Mouse (Mus musculus) adrenal gland (tissue): ENCODE data around the gene Fndc3b.

Experiments used
- intact Hi-C: fragments of 180-260 bp; cut with DNase I; formaldehyde crosslinking; loops from one replicate; pipeline ENCODE4 v1.15.1; 2025

Gene Fndc3b

DNA sequence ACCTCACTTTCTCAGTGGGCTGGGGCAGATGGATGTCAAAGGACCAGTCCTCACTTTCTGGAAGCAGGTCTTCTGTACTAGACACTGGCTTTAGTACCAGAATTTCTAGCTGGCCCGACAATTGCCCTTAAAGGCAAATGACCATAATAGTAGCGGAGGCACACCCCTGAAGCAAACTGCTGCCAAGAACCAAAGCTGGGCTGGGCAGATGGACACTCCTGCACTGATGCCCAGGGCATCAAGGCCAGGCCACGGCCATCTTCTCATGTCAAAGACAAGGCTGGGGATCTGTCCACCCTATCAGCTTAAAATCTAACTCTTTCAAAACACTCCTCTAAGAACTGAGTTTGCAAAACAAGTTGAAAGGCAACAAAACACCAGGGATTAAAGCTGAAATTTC is 148.6 kb downstream of the Fndc3b start:
- intact Hi-C loops: loop anchor here (10.0 kb wide), 1 partner anchor 302 kb away; no protein-coding TSS in a partner anchor

DNA sequence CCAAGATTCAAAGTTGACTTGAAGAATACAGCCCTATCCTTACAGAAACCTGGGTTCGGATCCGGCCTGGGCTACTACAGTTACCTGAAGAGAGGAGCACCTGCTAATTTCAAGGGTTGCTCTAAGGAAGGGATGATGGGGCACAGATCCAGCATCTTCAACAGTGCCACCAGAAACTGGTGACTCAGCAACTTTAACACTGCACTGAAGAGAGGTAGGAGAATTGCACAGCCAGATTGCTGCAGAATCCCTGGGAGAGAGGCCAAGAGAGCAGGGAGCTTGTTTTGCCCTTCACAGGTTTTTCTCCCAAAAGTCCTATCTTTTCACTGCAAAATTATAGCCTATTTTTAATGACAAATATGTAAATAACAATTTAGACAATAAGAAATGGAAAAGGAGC is 149.2 kb downstream of the Fndc3b start:
- intact Hi-C loops: loop anchor here (10.0 kb wide), 1 partner anchor 303 kb away; no protein-coding TSS in a partner anchor

DNA sequence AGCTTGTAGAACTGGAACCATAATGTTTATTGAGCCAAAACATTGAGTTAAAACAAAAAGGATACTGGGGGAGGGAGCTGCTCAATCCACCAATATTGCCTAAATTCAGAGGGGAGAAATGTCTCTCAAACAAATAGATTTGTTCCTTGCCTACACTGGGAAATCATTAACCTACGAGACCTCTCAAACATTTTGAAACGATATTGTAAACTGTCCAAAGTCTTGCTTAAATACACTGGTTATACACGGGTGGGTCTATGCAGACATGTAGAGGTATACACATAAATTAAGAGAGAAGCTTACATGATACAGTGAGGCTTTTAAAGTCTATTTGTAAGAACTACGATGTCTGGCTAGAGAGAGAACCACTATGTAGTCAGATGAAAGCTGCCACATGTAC is 151.8 kb downstream of the Fndc3b start:
- intact Hi-C loops: no loop called here

DNA sequence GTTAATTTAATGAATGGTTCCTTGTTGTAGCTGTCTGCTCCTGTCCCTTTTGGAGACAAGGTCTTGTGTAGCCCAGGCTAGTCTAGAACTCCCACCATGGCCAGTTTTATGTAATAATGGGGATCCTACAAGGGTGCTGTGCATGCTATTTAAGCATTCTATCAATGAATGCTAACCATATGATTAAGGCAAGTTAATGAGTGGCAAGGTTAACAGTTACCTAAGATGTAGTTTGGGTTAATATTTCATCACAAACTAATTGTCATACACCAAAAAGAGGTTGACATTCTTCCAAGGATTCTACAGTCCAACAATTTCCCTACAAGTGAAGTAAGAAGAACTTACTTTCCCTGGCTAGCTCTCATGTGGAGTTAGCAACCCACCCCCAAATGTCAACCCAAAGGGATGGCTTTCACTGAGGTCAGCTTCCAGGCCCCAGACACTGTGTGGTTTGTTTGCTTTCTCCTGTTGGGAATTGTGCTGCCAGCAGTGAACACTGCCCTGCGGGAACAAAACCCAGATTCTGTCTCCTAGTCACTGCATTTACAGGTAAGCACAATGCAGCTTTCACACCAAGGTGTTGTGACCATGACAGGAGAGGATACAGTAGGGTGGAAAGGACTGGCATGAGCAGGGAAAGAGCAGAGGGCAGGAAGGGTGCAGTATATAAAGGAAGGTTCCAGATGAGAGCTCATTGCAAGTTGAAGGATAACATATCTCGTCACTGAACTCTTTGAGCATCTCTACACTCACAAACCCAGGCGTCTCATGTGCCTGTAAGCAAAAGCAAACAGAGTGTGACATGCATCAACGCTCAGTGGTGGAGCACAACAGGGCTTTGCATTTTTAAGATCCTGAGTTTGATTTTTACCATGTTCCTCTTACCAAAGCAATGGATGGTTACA is 153.8 kb downstream of the Fndc3b start:
- intact Hi-C loops: no loop called here

DNA sequence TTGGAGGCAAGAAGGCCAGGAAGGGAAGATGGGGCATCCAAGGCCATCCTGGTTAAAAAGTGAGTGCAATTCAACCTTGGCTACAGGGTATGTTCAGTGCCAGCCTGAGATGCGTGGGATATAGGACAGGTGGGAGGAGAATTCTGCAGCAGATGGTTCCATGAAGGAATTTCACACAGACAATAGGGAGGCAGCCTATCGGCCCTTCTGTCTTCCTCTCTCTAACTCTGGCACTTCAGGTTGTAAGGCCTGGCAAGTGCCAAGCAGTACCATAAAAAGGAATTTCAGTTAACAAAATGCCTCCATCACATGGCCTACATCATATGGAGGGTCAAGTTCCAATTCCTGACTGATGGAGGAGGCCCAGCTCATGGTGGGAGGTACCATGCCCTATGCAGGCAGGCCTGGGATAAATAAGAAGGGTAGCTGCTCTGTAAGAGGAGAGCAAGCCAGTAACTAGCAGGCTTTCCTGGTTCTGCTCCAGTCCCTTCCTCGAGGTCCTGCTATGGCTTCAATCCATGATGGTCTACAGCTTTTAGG is 155.6 kb downstream of the Fndc3b start:
- intact Hi-C loops: no loop called here

DNA sequence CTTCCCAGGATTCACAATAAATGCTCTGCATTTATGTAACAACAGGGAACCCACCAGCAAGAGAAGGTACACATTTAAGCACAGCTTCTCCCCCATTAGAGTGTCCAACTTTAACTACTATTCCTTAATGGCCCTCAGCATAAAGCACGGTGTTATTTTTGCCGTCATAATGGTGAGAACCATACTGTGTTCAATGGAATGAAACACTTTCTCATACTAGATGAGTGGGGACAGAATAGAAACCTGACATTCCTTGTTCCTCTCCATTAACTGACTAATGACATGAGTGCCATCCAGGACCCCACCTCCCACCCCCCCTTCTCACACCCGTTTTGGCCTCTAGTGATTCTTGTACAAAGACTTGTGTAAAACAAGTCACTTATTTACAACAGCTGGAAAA is 156.8 kb downstream of the Fndc3b start:
- intact Hi-C loops: loop anchor here (5.0 kb wide), 1 partner anchor 37 kb away; no protein-coding TSS in a partner anchor

DNA sequence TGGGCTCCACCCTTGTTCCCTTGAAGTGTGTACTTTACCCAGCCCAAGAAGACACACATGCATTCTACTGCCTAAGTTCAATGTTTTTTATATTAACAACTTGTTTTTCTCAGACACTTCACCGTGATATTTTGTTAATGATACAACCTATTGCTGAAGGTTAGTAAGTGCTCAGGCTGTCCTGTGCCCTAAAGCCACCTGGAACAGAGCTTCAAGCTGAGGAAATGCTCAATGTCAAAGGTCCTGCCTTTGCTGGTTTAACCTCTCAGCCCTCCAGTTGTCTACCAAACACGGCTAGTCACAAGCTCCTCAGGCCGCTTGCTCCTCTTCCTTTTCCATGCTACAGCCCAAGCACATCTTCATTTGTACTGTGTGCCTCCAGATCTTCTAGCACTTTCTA is 157.3 kb downstream of the Fndc3b start:
- intact Hi-C loops: loop anchor here (5.0 kb wide), 1 partner anchor 36 kb away; no protein-coding TSS in a partner anchor

DNA sequence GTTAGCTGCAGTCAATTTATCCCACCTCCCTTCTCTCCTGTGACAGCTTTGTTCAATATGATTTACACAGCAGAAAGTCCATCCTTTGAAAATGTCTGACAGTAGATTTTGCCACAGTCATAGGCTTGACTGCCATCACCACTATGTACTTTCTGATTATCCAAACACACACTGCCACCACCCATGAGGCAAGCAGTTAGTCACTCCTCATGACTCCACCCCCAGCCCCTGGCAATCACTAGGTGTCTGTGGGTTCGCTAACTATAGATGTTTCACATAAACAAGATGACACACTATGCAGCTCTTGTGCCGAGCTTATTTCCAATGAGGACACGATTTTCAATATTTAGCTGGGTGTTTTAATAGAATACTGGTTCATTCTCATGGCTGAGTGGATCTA is 160.1 kb downstream of the Fndc3b start:
- intact Hi-C loops: loop anchor here (5.0 kb wide), 1 partner anchor 34 kb away; no protein-coding TSS in a partner anchor

DNA sequence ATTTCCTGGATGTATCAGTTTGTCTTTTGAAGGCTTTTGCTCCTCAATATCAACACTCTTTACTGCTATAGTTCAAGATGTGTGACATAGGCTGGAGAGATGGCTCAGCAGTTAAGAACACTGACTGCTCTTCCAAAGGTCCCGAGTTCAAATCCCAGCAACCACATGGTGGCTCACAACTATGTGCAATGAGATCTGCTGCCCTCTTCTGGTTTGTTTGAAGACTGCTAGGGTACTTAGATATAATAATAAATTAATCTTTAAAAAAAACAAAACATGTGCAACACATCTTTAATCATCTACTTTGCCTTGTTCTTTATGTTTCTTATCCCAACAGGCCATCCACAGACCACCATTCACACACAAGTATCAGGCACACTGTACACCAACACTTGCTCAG is 160.7 kb downstream of the Fndc3b start:
- intact Hi-C loops: loop anchor here (5.0 kb wide), 1 partner anchor 33 kb away; no protein-coding TSS in a partner anchor

DNA sequence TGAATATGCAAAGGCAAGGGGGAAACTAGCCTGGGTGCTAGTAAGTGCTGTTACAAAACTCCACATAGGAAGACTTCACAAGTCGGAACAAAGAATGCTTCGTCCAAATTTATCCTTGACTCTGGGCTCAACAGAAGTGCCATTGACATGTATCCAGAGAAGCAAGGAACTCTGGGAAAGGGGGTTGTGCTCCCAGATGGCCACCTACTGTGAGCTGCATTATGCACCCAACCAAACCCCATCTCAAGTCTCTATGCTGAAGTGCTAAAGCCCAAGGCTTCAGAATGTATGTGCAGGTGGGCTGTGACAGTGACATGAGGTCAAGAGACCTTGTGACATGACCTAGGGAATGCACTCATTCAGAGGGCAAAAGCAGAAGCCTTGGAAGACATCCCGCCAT is 165.5 kb downstream of the Fndc3b start:
- intact Hi-C loops: no loop called here

DNA sequence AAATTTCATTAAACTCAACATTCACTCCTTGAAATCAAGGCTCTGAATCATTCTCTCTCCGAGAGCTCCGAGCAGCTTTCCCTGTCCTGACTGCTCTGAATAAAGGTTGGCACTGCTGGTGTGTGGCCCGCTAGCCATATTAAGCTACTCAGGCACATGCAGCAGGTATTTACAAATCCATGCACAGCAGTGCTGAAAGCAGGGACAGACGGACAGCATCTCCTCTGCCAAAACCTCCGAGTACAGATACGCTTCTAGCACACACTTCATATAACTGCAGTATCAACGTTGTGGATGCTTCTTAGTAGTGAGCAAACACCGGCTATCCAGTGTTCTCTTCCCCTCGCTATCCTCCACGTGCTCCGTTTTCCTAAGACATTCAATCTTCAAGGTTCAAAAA is 167.0 kb downstream of the Fndc3b start:
- intact Hi-C loops: no loop called here

DNA sequence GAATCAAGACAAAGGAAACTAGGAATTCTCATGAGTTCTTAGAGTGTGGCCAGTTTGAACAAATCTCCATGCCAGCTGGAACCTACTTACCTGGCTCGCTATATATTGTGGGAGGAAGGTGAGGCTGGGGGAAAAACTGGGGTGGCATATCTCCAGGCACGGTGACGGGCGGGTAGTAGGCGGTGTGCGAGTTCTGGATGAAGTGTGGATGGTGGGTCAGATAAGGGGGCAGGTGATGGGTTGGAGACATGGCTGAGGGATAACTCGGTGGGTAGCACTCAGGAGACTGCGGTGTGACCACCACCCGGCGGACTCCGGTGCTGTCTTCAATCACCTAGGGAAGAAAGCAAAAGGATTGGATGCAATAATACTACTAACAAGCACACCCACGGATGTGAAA is 169.3 kb downstream of the Fndc3b start:
- intact Hi-C loops: no loop called here

DNA sequence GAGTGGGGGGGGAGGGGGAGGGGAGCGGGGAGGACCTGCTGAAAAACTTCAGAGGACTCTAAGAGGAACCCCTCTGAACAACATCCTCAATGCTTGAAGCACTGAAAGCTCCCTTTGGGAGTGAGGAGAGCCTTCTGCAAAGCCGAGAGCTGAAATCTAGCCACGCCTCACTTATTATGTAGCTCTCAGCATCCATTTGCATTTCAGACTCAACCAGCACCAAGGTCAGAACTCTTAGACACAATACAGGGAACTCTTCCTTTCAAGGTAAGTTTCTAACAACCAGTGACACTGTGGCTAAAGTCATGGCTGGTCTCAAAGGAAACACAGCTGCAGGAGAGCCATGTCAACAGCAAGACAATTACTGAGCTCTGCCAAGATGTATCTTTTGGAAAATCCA is 169.9 kb downstream of the Fndc3b start:
- intact Hi-C loops: no loop called here

DNA sequence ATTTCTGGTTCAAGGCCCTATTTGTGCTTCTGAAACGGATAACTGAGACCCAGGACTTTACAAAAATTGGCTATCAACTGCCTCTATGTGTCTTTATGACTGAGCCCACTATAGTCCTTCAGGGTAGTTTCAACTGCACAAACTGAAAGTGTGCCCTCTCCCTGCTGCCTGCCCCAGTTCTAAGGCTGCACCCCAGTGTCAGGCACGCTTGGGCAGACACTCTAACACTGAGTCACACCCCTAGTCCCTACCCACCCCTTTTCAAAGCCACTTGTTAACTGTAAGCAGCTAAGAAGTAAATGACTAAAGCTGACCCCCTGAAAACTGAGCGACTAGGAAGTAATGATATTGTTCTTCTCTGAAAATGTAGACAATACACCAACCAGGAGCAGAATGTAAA is 176.9 kb downstream of the Fndc3b start:
- intact Hi-C loops: no loop called here

DNA sequence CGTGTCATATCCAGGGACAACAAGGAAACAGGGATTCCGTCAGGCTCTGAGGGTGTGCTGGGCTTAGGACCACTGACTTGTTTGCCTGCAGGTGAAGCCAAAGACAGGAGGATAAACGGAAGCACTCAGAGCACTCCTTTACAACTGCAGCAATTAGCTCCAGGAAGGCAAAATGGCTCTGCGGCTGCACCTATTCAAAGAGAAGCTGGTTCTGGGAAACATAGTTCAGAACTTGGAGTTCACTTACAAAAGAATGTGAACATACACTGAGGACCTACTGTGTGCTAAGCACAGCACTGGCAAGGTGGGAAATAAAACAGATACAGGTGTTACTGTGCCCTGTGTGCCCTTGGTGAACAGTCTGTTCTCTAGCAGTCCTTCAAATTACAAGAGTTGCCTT is 177.4 kb downstream of the Fndc3b start:
- intact Hi-C loops: no loop called here

DNA sequence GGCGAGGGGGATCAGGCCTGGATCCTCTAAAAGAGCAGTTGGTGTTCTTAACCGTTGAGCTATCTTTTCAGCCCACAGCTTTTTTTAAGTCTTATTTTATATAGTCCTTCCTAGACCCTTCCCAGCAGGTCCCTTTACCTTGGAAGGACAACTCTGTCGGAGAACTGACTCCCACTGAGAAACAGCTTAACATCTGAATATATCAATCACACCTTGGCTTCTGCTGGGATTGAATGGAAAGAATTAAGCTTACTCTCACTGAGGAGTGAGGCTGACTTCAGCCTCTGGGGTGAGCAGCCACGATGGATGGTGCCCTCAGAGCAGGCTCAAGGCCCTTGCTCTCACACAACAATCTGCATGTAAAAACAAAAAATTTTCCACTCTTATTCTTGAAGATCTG is 179.1 kb downstream of the Fndc3b start:
- intact Hi-C loops: no loop called here

DNA sequence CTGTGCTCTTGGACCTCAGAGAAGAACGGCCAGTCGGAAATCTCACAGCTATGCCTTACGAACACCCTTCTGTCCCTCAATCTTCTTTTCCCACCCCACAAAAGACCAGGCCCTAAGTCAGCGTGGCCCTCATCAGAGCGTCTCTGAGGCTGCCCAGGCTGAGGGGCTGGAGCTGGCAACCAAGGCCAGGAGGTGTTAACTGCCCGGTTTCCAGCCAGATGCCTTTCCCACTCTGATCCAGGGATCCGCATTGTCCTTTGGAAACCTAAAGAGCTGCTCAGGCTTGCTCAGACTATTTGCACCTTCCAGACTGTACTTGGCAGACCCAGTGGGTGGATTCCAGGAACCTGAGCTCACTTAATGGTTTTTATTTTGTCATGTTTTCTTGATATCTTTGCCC is 180.7 kb downstream of the Fndc3b start:
- intact Hi-C loops: no loop called here

DNA sequence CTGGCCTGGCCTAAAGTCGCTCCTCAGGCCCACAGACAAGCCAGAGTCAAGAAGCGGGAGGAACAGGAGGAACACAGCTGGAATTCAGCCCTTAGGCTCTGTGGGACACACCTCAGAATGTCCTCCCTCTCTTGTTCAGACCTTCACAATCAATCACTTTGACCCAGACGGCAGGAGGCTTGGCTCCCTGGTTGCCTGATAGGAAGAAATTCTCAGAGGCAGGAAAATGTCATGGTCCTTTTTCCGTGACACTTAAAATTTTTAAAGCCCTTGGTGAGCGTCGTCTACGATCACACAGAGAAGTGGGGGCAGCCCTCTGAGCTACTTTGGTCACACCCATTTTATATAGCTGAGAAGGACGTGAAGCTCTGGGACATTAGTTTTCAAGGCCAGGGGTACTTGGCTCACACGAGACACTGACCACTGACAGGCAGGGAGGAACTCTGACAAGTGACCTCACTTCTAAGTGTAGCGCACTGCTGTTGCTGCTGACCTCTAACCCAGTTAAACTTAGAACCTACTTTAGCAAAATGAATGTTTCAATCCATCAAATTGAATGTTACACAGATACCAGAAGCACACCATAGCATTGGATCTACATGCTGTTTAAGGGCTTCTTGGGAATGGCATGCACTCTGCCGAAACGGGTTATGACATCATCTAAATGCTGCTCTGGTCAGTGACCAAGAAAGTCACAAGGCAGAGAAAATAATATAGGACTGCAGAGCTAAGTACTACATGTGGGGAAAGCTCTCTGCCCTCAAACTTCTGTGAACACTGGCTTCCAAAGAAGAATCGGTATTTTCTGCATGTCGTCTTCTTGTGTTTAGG is 181.7 kb downstream of the Fndc3b start:
- intact Hi-C loops: no loop called here

DNA sequence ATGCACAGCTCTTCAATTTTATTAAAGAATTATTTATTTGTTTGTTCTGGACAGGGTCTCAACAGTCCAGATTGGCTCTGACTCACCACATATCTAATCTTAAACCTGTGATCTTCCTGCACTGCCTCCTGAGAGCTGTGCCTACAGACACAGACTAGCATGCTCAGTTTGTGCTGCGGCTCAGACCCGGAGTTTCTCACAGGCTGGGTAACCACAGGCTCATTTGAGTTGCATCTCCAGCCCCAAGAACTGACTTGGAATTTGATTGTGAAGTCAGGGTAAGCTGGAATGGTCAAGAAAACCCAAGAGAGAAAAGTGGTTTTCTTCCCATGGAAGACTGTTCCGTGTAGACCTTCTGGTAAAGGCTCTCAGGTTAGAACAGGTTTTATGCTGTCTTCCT is 184.1 kb downstream of the Fndc3b start:
- intact Hi-C loops: no loop called here

DNA sequence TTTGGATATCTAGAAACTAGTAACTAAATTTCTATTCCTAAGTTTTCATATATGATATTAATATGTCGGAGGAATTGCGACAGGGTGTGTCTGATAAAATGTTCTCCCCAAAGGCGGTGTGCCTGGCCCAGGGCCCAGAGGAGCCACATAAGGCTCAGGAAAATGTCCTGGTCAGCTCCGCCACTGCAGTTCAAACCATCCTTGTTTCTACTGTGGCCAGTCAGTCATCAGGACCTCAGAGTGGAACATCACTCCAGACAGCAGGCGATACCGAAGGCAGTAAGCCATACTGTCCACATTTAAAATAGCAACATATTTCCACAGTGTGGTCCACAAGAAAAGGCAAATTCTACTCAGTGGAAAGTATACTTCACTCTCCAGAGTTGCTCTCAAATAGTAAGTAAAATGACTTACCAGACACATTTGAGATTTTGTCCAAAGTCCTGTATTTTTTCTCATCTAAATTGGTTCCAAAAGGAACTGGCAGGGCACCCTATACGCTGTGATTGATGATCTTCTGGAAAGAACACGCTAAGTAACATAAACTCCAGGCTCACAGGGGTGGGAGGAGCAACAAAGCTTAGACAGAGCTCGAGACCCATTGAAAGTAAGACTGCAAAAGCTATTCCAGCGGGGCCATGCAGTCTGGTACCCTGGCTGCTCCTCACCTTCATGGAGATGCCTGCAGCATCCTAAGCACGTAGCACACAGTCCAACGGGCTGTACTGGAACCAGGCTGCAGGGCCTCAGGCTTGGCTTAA is 187.8 kb downstream of the Fndc3b start:
- intact Hi-C loops: no loop called here

DNA sequence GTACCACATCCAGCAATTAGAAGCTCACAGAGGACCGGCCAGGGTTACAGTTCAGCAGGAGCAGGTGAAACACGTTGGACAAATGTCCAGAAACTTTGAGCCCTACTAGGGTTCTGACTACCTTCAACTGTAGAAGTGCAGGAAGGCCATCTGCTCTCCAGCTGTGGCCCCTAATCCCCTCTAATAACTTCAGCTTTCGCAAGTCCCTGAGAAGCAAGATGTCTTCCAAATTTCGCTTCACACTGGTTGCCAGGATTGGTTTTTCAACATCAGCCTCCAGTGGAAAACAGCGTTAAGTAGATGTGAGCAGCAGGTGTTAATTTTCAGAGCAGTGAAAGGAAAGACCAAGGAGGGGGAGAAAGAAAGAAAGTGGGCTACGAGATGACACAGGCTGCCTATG is 190.7 kb downstream of the Fndc3b start:
- intact Hi-C loops: no loop called here
